Mouse (Mus musculus) lung, postnatal 0 days (tissue): ENCODE measurements around the gene Bad.

Experiments used
- CTCF ChIP-seq: IDR thresholded peaks from 2 replicates; pipeline ENCODE4 v1.5.1; 2016; ENCODE audit warnings: antibody characterized with exemption, mild to moderate bottlenecking
- EP300 ChIP-seq: IDR thresholded peaks from 2 replicates; pipeline ENCODE4 v1.6.1; 2016; ENCODE audit warnings: antibody characterized with exemption, mild to moderate bottlenecking, control low read depth

DNA sequence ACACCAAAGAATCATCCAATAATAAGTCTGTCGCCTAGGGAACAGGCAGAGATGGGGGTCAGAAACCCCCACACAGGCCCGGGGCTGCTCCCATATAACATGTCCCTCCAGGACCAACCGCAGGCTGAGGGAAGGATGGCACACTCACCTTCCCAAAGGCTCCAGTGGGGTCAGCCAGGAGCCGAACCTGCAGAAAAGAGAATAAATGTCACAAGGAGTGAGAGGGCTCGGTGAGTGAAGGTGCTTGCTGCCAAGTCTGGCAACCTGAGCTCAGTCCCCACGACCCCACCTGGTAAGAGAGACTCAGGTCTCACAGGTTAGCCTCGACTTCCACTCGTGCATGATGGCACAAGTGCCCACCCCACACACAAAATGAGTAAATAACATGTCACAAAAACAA is 34.6 kb upstream of the Bad start:
- TF ChIP-seq CTCF (no peak), EP300 (no peak)
